Comparison of ENCODE assay signal across 8 mouse cellular contexts in the genomic region with DNA sequence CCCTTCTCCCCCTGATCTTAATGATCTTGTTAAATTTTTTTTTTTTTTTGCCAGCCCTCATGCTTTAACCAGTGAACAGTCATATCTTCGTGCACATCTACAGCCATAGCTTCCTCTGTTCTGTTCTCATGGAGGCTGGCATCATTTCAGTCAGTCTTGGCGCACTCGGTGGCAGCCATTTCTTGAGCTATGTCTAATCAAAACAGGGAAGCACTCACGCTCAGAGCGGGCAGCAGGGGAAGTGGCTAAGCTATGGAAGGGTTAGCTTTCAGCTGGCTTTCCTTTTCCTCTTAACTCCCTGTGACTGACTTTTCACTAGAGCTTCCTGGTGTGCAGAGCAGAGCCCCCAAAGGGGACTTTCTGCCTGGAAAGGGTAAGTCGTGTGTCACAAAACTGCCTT.
DNase-seq lines count a peak whose midpoint lies in the region; ATAC-seq and TF ChIP-seq lines count a peak whose summit lies in the region.

No protein-coding gene starts in this region.

- no peaks in the 10 kb centered on the region for H3K9me3 ChIP-seq in hindbrain, postnatal 0 days (ENCODE audit: low read length)
- H3K9me3 ChIP-seq in hindbrain, embryonic 13.5 days: no peaks in the 10 kb centered on the region
- no peaks in the 10 kb centered on the region for H3K9me3 ChIP-seq in MEL (replicated peaks; ENCODE audit: insufficient read depth, low read length)
- H3K9me3 ChIP-seq in forebrain, postnatal 0 days (ENCODE audit: low read length): no peaks in the 10 kb centered on the region
- no peaks in the 10 kb centered on the region for H3K9me3 ChIP-seq in lung, embryonic 16.5 days (ENCODE audit: control insufficient read depth, low read length)

- no peak overlapping the region for H3K27ac ChIP-seq in hindbrain, postnatal 0 days
- H3K27ac ChIP-seq in hindbrain, embryonic 13.5 days: no peak overlapping the region
- H3K27ac ChIP-seq in MEL (ENCODE audit: control insufficient read depth, low read depth, low read length): peak overlapping the region; percentile 90
- H3K27ac ChIP-seq in forebrain, postnatal 0 days (ENCODE audit: low read depth, low read length): 0 out of 2 replicates have a peak overlapping the region, but pooled peaks have one; percentile 40
- H3K27ac ChIP-seq in lung, embryonic 16.5 days (ENCODE audit: low read length): peak overlapping the region; percentile 50

- H3K36me3 ChIP-seq in hindbrain, postnatal 0 days (ENCODE audit: insufficient read depth, low read length): no peaks in the 10 kb centered on the region
- H3K36me3 ChIP-seq in hindbrain, embryonic 13.5 days: no peaks in the 10 kb centered on the region
- H3K36me3 ChIP-seq in MEL (ENCODE audit: control insufficient read depth in 1 of 2, insufficient read depth in 2 of 2, low read length in 2 of 2): peaks cover 0 to 5% of the 10 kb centered on the region in 2 experiments; a peak in 2 of 4 replicates
- H3K36me3 ChIP-seq in forebrain, postnatal 0 days (ENCODE audit: insufficient read depth): no peaks in the 10 kb centered on the region
- no peaks in the 10 kb centered on the region for H3K36me3 ChIP-seq in lung, embryonic 16.5 days (ENCODE audit: control insufficient read depth, insufficient read depth, low read length)

- no peaks in the 10 kb centered on the region for H3K27me3 ChIP-seq in hindbrain, postnatal 0 days (ENCODE audit: insufficient read depth, low read length)
- no peaks in the 10 kb centered on the region for H3K27me3 ChIP-seq in hindbrain, embryonic 13.5 days
- H3K27me3 ChIP-seq in MEL (ENCODE audit: control insufficient read depth in 1 of 2, insufficient read depth in 2 of 2, low read length in 2 of 2): no peaks in the 10 kb centered on the region
- no peaks in the 10 kb centered on the region for H3K27me3 ChIP-seq in forebrain, postnatal 0 days (ENCODE audit: insufficient read depth, low read length)
- H3K27me3 ChIP-seq in lung, embryonic 16.5 days (ENCODE audit: control insufficient read depth, insufficient read depth, low read depth, low read length): no peaks in the 10 kb centered on the region

- H3K4me3 ChIP-seq in hindbrain, postnatal 0 days (ENCODE audit: low read length): no peak overlapping the region
- H3K4me3 ChIP-seq in hindbrain, embryonic 13.5 days: no peak overlapping the region
- peak overlapping the region; percentile 66 to 68 for H3K4me3 ChIP-seq in MEL (ENCODE audit: control insufficient read depth in 1 of 2, insufficient read depth in 1 of 2, low read depth in 2 of 2, low read length in 2 of 2)
- H3K4me3 ChIP-seq in forebrain, postnatal 0 days (ENCODE audit: low read depth, low read length): no peak overlapping the region
- no peak overlapping the region for H3K4me3 ChIP-seq in lung, embryonic 16.5 days (ENCODE audit: low read length)

- no peaks in the 10 kb centered on the region for H3K4me1 ChIP-seq in hindbrain, postnatal 0 days (ENCODE audit: insufficient read depth, low read length)
- H3K4me1 ChIP-seq in hindbrain, embryonic 13.5 days (replicated peaks): no peaks in the 10 kb centered on the region; the same call in 1 of the 2 replicates
- H3K4me1 ChIP-seq in MEL (ENCODE audit: control insufficient read depth in 1 of 2, insufficient read depth in 2 of 2, low read length in 2 of 2): peaks cover 0 to 3% of the 10 kb centered on the region in 2 experiments; a peak in 2 of 4 replicates
- no peaks in the 10 kb centered on the region for H3K4me1 ChIP-seq in forebrain, postnatal 0 days (ENCODE audit: insufficient read depth)
- peaks cover 3% of the 10 kb centered on the region; the same call in 1 of the 2 replicates for H3K4me1 ChIP-seq in lung, embryonic 16.5 days (replicated peaks; ENCODE audit: control insufficient read depth, insufficient read depth, low read length)

- no peak for TF ChIP-seq CTCF in hindbrain, postnatal 0 days (IDR thresholded peaks at IDR 0.05; ENCODE audit: low read depth)
- TF ChIP-seq CTCF in MEL (IDR thresholded peaks at IDR 0.05 in 2 of 3, conservative IDR thresholded peaks at IDR 0.05 in 1 of 3; ENCODE audit: control insufficient read depth in 1 of 3, insufficient read depth in 1 of 3, low read depth in 2 of 3, low read length in 3 of 3, poor library complexity in 1 of 3, severe bottlenecking in 1 of 3): no peak
- TF ChIP-seq CTCF in forebrain, postnatal 0 days (IDR thresholded peaks at IDR 0.05; ENCODE audit: low read depth): no peak

- DNase-seq in hindbrain, postnatal 0 days (ENCODE audit: low spot score): peak; percentile 11
- DNase-seq in MEL (ENCODE audit: low read depth, low spot score): peak; percentile 78
- peak; percentile 62 for DNase-seq in forebrain, postnatal 0 days
- no peak for DNase-seq in testis, postnatal 10 days (ENCODE audit: low spot score)
- DNase-seq in adrenal gland, adult 8-10 months: no peak
- DNase-seq in kidney, adult 8-10 months: no peak

- no peaks in the 10 kb centered on the region; the same call in 1 of the 2 replicates for H3K79me2 ChIP-seq in MEL (ENCODE audit: control insufficient read depth, insufficient read depth, low read length, poor library complexity)

- TF ChIP-seq RAD21 in MEL (IDR thresholded peaks at IDR 0.05; ENCODE audit: low read depth, low read length): no peak

- peak in 1 of 2 experiments; percentile 36; a peak in 1 of 4 replicates for TF ChIP-seq POLR2A in MEL (IDR thresholded peaks at IDR 0.05; ENCODE audit: control insufficient read depth in 1 of 2, insufficient read depth in 1 of 2, low read depth in 1 of 2, low read length in 2 of 2, poor library complexity in 1 of 2)

- ATAC-seq in hindbrain, postnatal 0 days: no peak; the same call in 1 of the 2 replicates
- no peak for ATAC-seq in hindbrain, embryonic 13.5 days (ENCODE audit: low FRiP score)
- ATAC-seq in forebrain, postnatal 0 days: peak; percentile 55
- peak; percentile 60 for ATAC-seq in lung, embryonic 16.5 days (ENCODE audit: low read depth)

- no peak for TF ChIP-seq EP300 in MEL (IDR thresholded peaks at IDR 0.05; ENCODE audit: low read depth in 1 of 2, low read length in 2 of 2)

- no peak overlapping the region for H3K9ac ChIP-seq in hindbrain, postnatal 0 days (replicated peaks; ENCODE audit: low read length)
- H3K9ac ChIP-seq in hindbrain, embryonic 13.5 days: no peak overlapping the region
- H3K9ac ChIP-seq in MEL (ENCODE audit: control insufficient read depth, low read depth, low read length, poor library complexity, severe bottlenecking): peak overlapping the region; percentile 76
- no peak overlapping the region for H3K9ac ChIP-seq in forebrain, postnatal 0 days
- no peak overlapping the region; the same call in 1 of the 2 replicates for H3K9ac ChIP-seq in lung, embryonic 16.5 days (ENCODE audit: low read length)

- H3K4me2 ChIP-seq in hindbrain, postnatal 0 days (ENCODE audit: low read depth, low read length): 0 out of 2 replicates have a peak overlapping the region, but pooled peaks have one; percentile 11
- H3K4me2 ChIP-seq in hindbrain, embryonic 13.5 days: no peak overlapping the region
- peak overlapping the region; percentile 18 for H3K4me2 ChIP-seq in forebrain, postnatal 0 days (ENCODE audit: low read depth)
- peak overlapping the region; percentile 23; the same call in 1 of the 2 replicates for H3K4me2 ChIP-seq in lung, embryonic 16.5 days (ENCODE audit: low read depth, low read length)

- WGBS in hindbrain, postnatal 0 days: 41% methylated on average over 6 of the region's 6 CpGs
- 51% methylated on average over 6 of the region's 6 CpGs for WGBS in hindbrain, embryonic 13.5 days
- WGBS in forebrain, postnatal 0 days: 18% methylated on average over 6 of the region's 6 CpGs
- 41% methylated on average over 6 of the region's 6 CpGs for WGBS in lung, embryonic 16.5 days

TF ChIP-seq in MEL, 35 proteins besides CTCF, POLR2A, EP300 and RAD21:
- TF ChIP-seq ZMIZ1 (IDR thresholded peaks at IDR 0.05; ENCODE audit: low read depth, low read length) (no peak), TAL1 (IDR thresholded peaks at IDR 0.05; ENCODE audit: low read length) (no peak), MEF2A (IDR thresholded peaks at IDR 0.05; ENCODE audit: extremely low read depth, insufficient replicate concordance, low read depth, low read length, poor library complexity, severe bottlenecking) (no peak), UBTF (IDR thresholded peaks at IDR 0.05; ENCODE audit: borderline replicate concordance, insufficient read depth, low read depth, low read length) (no peak), ELF1 (IDR thresholded peaks at IDR 0.05; ENCODE audit: low read depth, low read length) (peak; percentile 46; the same call in 1 of the 2 replicates), BHLHE40 (IDR thresholded peaks at IDR 0.05; ENCODE audit: borderline replicate concordance, low read depth, low read length) (no peak), POLR2AphosphoS2 (IDR thresholded peaks at IDR 0.05; ENCODE audit: low read length) (no peak), GATA1 (IDR thresholded peaks at IDR 0.05; ENCODE audit: low read depth, low read length) (no peak), ZNF384 (IDR thresholded peaks at IDR 0.05; ENCODE audit: low read depth, low read length) (peak; percentile 62), MXI1 (IDR thresholded peaks at IDR 0.05; ENCODE audit: low read depth, low read length) (no peak), ETS1 (IDR thresholded peaks at IDR 0.05; ENCODE audit: low read depth, low read length) (peak; percentile 56; the same call in 1 of the 2 replicates), NELFE (IDR thresholded peaks at IDR 0.05; ENCODE audit: low read depth, low read length) (no peak), TBP (IDR thresholded peaks at IDR 0.05; ENCODE audit: low read depth, low read length) (0 out of 2 replicates have a peak, but pooled peaks have one; percentile 37)

Comparison
In these comparisons a context has a peak if more than half of its experiments do, and no peak if none do; other contexts are left out.
1. ATAC-seq: peak in forebrain, postnatal 0 days (single experiment) and lung, embryonic 16.5 days (single experiment); none in hindbrain, postnatal 0 days (single experiment) and hindbrain, embryonic 13.5 days (single experiment).
2. DNase-seq: peak in hindbrain, postnatal 0 days (single experiment), MEL (single experiment) and forebrain, postnatal 0 days (single experiment); none in testis, postnatal 10 days (single experiment), adrenal gland, adult 8-10 months (single experiment) and kidney, adult 8-10 months (0 of 2).
3. H3K27ac ChIP-seq: peak in MEL (single experiment), forebrain, postnatal 0 days (single experiment) and lung, embryonic 16.5 days (single experiment); none in hindbrain, postnatal 0 days (single experiment) and hindbrain, embryonic 13.5 days (single experiment).
4. H3K4me3 ChIP-seq: peak in MEL (2 of 2); none in hindbrain, postnatal 0 days (single experiment), hindbrain, embryonic 13.5 days (single experiment), forebrain, postnatal 0 days (single experiment) and lung, embryonic 16.5 days (single experiment).